Mouse (Mus musculus) frontal cortex, adult (tissue): ENCODE results near the gene Nup107.

Experiments
- ATAC-seq: cut with Nextera tagmentation; 2 replicates; pipeline ENCODE4 v1.9.2; 2017; ENCODE audit warnings: mild to moderate bottlenecking, moderate library complexity, mixed read lengths; ENCODE audit not compliant: low TSS enrichment

Gene Nup107

GRCm38 (mm10) chr10:117778951-117779350 lies 13.6 kb downstream of the Nup107 start:
- no peak for ATAC-seq

- no peak for ATAC-seq
Observed at GRCm38 (mm10) chr10:117778328-117778910, 14.1 kb downstream of the Nup107 start.

GRCm38 (mm10) chr10:117777501-117778327 lies 14.8 kb downstream of the Nup107 start:
- ATAC-seq = no peak

GRCm38 (mm10) chr10:117777103-117777470 lies 15.4 kb downstream of the Nup107 start:
- ATAC-seq = no peak

GRCm38 (mm10) chr10:117776281-117777102 lies 16.0 kb downstream of the Nup107 start:
- ATAC-seq = no peak

- no peak for ATAC-seq
Observed at GRCm38 (mm10) chr10:117775401-117776144, 16.9 kb downstream of the Nup107 start.

GRCm38 (mm10) chr10:117774817-117775120 lies 17.7 kb downstream of the Nup107 start:
- no peak for ATAC-seq

- no peak for ATAC-seq
Observed at GRCm38 (mm10) chr10:117774011-117774816, 18.3 kb downstream of the Nup107 start.

GRCm38 (mm10) chr10:117773106-117773720 lies 19.3 kb downstream of the Nup107 start:
- no peak for ATAC-seq

GRCm38 (mm10) chr10:117772364-117773105 lies 20.0 kb downstream of the Nup107 start:
- ATAC-seq = no peak

GRCm38 (mm10) chr10:117771131-117771510 lies 21.4 kb downstream of the Nup107 start:
- ATAC-seq = no peak

- ATAC-seq = no peak
Observed at GRCm38 (mm10) chr10:117770286-117771130, 22.0 kb downstream of the Nup107 start.

- ATAC-seq = no peak
Observed at GRCm38 (mm10) chr10:117769541-117770285, 22.8 kb downstream of the Nup107 start.

GRCm38 (mm10) chr10:117768141-117768440 lies 24.4 kb downstream of the Nup107 start:
- ATAC-seq = no peak

- ATAC-seq = no peak
Observed at GRCm38 (mm10) chr10:117767286-117768140, 25.0 kb downstream of the Nup107 start.

- no peak for ATAC-seq
Observed at GRCm38 (mm10) chr10:117766896-117767160, 25.7 kb downstream of the Nup107 start.

GRCm38 (mm10) chr10:117766111-117766895 lies 26.2 kb downstream of the Nup107 start:
- ATAC-seq = no peak
